Mouse (Mus musculus) heart, adult 2 months (tissue): Measurements from ENCODE around the gene Nos1ap. TPM values are rescaled to one million over a fixed set of nuclear protein-coding genes. Genes with fewer than 3 reads are reported as not detected.
A peak's percentile ranks its signal among the peaks of the same experiment; 100 is the strongest.

Experiments used
- DNase-seq, 2 experiments: peaks; one replicate each; pipeline ENCODE4 v3.0.0; 2021
- H3K27ac ChIP-seq: fragments of 200-600 bp; 2 replicates; pipeline ENCODE4 v1.8.1; 2022
- H3K27me3 ChIP-seq: fragments of 200-500 bp; 2 replicates; pipeline ENCODE4 v1.6.1; 2012; ENCODE audit warnings: mild to moderate bottlenecking, low read length, inconsistent platforms, mixed read lengths; ENCODE audit not compliant: control insufficient read depth, insufficient read depth
- H3K36me3 ChIP-seq: fragments of 200-500 bp; 2 replicates; pipeline ENCODE4 v1.6.1; 2012; ENCODE audit warnings: low read length, inconsistent platforms; ENCODE audit not compliant: control insufficient read depth, insufficient read depth
- H3K4me1 ChIP-seq: fragments of 200-500 bp; 2 replicates; pipeline ENCODE4 v1.6.1; 2011; ENCODE audit warnings: low read length; ENCODE audit not compliant: control insufficient read depth, insufficient read depth
- H3K4me3 ChIP-seq: fragments of 200-600 bp; 2 replicates; pipeline ENCODE4 v1.8.1; 2022
- H3K79me2 ChIP-seq: fragments of 200-500 bp; replicated peaks from 2 replicates; pipeline ENCODE4 v1.6.1; 2012; ENCODE audit warnings: mild to moderate bottlenecking, inconsistent platforms, low read length, moderate library complexity, mixed read lengths; ENCODE audit not compliant: control insufficient read depth, insufficient read depth
- H3K9ac ChIP-seq: fragments of 200-500 bp; 2 replicates; pipeline ENCODE4 v1.6.1; 2012; ENCODE audit warnings: low read depth, mild to moderate bottlenecking, control low read depth, inconsistent platforms, low read length, mixed read lengths
- CTCF ChIP-seq: fragments of 200-600 bp; IDR thresholded peaks from 2 replicates; pipeline ENCODE4 v1.8.1; 2022; ENCODE audit warnings: antibody characterized with exemption, mild to moderate bottlenecking, moderate library complexity
- EP300 ChIP-seq: fragments of 200-500 bp; IDR thresholded peaks from 2 replicates; pipeline ENCODE4 v1.6.1; 2011; ENCODE audit warnings: low read depth, low read length, control low read depth; ENCODE audit not compliant: insufficient read depth
- POLR2A ChIP-seq: fragments of 200-500 bp; IDR thresholded peaks from 2 replicates; pipeline ENCODE4 v1.6.1; 2011; ENCODE audit warnings: mild to moderate bottlenecking, low read depth, low read length, control low read depth; ENCODE audit not compliant: insufficient read depth
- WGBS: fragments of 180-500 bp; shearing (Covaris S2); methylation state at CpG from one replicate; pipeline ENCODE4 v1.1.7; 2018; 5-methylcytosine and 5-hydroxymethylcytosine counted together
- intact Hi-C: fragments of 180-260 bp; cut with DNase I; formaldehyde crosslinking; loops from one replicate; pipeline ENCODE4 v1.15.1; 2025
- polyA plus RNA-seq: library from polyadenylated mRNA; depleted of rRNA; stranded (reverse); fragments of >200 nt; gene quantifications from 2 replicates; pipeline ENCODE4 v1.2.3, GENCODE M21; 2012
- total RNA-seq, 2 experiments: library from RNA; stranded (reverse); gene quantifications; 2 replicates each; pipeline ENCODE4 v1.2.3; 2021

The Nos1ap gene
- total and polyA plus RNA-seq, 3 experiments = 11.5 to 24.0 (median 22.0) TPM

GRCm38 (mm10) chr1:170440367-170440766 lies 149.3 kb downstream of the Nos1ap start:
- DNase-seq = no peak
- Histone ChIP-seq H3K4me3 (no peak overlapping the region), H3K36me3 (no peaks in the 10 kb centered on the region), H3K79me2 (no peaks in the 10 kb centered on the region), H3K27ac (no peak overlapping the region), H3K4me1 (no peaks in the 10 kb centered on the region), H3K27me3 (no peaks in the 10 kb centered on the region), H3K9ac (no peak overlapping the region)
- no peak for TF ChIP-seq POLR2A
- TF ChIP-seq EP300 = no peak
- no peak for TF ChIP-seq CTCF
- WGBS = 86% methylated on average over 10 of the region's 10 CpGs
- intact Hi-C loops = no loop called here

- Histone ChIP-seq H3K36me3 (no peaks in the 10 kb centered on the region), H3K4me3 (no peak overlapping the region), H3K27me3 (no peaks in the 10 kb centered on the region), H3K79me2 (no peaks in the 10 kb centered on the region), H3K27ac (no peak overlapping the region), H3K4me1 (no peaks in the 10 kb centered on the region), H3K9ac (no peak overlapping the region)
- intact Hi-C loops = loop anchor here (5.0 kb wide), 1 partner anchor 86 kb away; no protein-coding TSS in a partner anchor
- WGBS = 78% methylated on average over 7 of the region's 7 CpGs
- TF ChIP-seq POLR2A = no peak
- no peak for TF ChIP-seq EP300
- no peak for TF ChIP-seq CTCF
- DNase-seq = no peak
Observed at GRCm38 (mm10) chr1:170438471-170439151, 151.1 kb downstream of the Nos1ap start.

- intact Hi-C loops = no loop called here
- Histone ChIP-seq H3K27me3 (no peaks in the 10 kb centered on the region), H3K9ac (no peak overlapping the region), H3K36me3 (no peaks in the 10 kb centered on the region), H3K4me3 (no peak overlapping the region), H3K27ac (no peak overlapping the region), H3K79me2 (no peaks in the 10 kb centered on the region), H3K4me1 (no peaks in the 10 kb centered on the region)
- 86% methylated on average over 4 of the region's 4 CpGs for WGBS
- no peak for DNase-seq
- TF ChIP-seq EP300 (no peak), CTCF (no peak), POLR2A (no peak)
Observed at GRCm38 (mm10) chr1:170434146-170434545, 155.5 kb downstream of the Nos1ap start.

DNA sequence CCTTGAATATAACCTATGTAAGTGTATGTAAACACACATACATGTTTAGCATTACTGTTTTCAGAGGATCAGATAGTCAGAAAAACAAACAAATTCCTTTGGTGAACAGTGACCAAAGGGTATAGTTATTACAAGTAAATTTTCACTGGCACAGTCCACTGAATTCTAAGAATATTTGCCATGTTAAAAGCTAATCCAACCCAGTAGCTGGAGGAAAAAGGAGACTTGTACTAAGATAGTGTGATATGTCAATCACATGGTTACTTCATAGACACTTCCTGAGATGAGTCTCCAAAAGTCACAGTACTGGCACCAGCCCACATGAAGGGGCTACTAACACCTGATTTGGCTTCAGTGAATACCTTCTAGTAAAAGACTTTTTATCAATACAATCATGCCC lies 156.0 kb downstream of the Nos1ap start:
- intact Hi-C loops = no loop called here
- H3K36me3 ChIP-seq = no peaks in the 10 kb centered on the region
- no peaks in the 10 kb centered on the region for H3K27me3 ChIP-seq
- H3K79me2 ChIP-seq = no peaks in the 10 kb centered on the region
- TF ChIP-seq POLR2A (no peak), CTCF (no peak), EP300 (no peak)
- H3K9ac ChIP-seq = no peak overlapping the region
- no peaks in the 10 kb centered on the region for H3K4me1 ChIP-seq
- no peak overlapping the region for H3K27ac ChIP-seq
- DNase-seq = no peak
- H3K4me3 ChIP-seq = no peak overlapping the region

DNA sequence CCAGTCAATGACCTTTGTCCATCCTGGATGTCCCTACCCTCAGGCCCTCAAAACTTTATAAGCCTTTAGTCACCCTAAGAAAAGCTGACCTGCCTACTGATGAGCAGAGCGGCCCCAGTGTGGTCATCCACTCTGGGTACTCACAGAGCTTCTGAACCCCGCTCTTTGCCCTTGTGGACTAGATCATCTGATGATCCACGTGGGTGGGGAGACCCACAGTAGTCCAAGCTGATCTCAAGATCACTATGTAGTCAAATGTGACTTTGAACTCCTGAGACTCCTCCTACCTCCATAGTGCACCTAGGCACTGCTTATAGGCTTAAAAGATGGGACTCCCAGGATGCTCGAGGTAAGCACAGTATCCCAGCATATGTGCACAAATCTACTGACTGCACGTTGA lies 157.4 kb downstream of the Nos1ap start:
- DNase-seq = no peak
- no peaks in the 10 kb centered on the region for H3K27me3 ChIP-seq
- TF ChIP-seq POLR2A = no peak
- TF ChIP-seq EP300 = no peak
- no peak for TF ChIP-seq CTCF
- H3K9ac ChIP-seq = no peak overlapping the region
- H3K36me3 ChIP-seq = no peaks in the 10 kb centered on the region
- no peak overlapping the region for H3K27ac ChIP-seq
- intact Hi-C loops = no loop called here
- H3K4me1 ChIP-seq = no peaks in the 10 kb centered on the region
- H3K4me3 ChIP-seq = no peak overlapping the region
- no peaks in the 10 kb centered on the region for H3K79me2 ChIP-seq
- WGBS = 91% methylated on average over 5 of the region's 5 CpGs

DNA sequence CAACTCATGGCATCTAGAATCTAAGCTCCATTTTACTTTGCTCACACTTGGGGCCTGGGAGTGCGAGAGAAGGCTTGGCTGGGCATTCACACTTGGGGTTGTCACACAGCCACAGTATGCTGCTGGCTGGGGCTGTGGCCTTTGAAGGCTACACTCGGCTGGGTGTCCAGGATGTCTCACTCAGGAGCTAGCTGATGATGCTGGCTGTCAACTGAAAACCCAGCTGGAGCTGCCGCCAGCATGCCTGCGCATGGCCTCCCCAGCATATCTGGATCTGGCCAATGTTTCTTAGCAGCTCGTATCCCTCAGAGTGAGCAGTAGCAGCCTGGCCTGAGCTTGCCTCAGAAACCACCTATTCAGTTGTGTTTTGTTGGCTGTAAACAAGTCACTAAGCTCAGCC lies 158.3 kb downstream of the Nos1ap start:
- Histone ChIP-seq H3K9ac (no peak overlapping the region), H3K79me2 (no peaks in the 10 kb centered on the region), H3K4me3 (no peak overlapping the region), H3K27ac (no peak overlapping the region), H3K36me3 (no peaks in the 10 kb centered on the region), H3K4me1 (no peaks in the 10 kb centered on the region), H3K27me3 (no peaks in the 10 kb centered on the region)
- TF ChIP-seq CTCF = no peak
- TF ChIP-seq EP300 = no peak
- no peak for TF ChIP-seq POLR2A
- WGBS = 48% methylated on average over 5 of the region's 5 CpGs
- peak in 1 of 2 experiments; percentile 24 for DNase-seq
- intact Hi-C loops = no loop called here
